Mouse (Mus musculus) embryonic facial prominence, embryonic 10.5 days (tissue): ENCODE results near the gene Qrich2. TPM values are rescaled to one million over a fixed set of nuclear protein-coding genes. Genes with fewer than 3 reads are reported as not detected.

ENCODE experiments used
- DNase-seq: peaks from one replicate; pipeline ENCODE4 v3.0.0-alpha.2; 2017; ENCODE audit warnings: low spot score
- H3K27ac ChIP-seq: fragments of 300-500 bp; sonication (generic); replicated peaks from 2 replicates; pipeline ENCODE4 v1.5.1; 2016; ENCODE audit warnings: mild to moderate bottlenecking
- H3K27me3 ChIP-seq: fragments of 300-500 bp; sonication (generic); replicated peaks from 2 replicates; pipeline ENCODE4 v1.6.1; 2016; ENCODE audit warnings: low read depth, mild to moderate bottlenecking; ENCODE audit not compliant: poor library complexity, severe bottlenecking
- H3K36me3 ChIP-seq: fragments of 300-500 bp; sonication (generic); replicated peaks from 2 replicates; pipeline ENCODE4 v1.6.1; 2016; ENCODE audit warnings: mild to moderate bottlenecking, moderate library complexity
- H3K4me1 ChIP-seq: fragments of 300-500 bp; sonication (generic); 2 replicates; pipeline ENCODE4 v1.6.1; 2016
- H3K4me3 ChIP-seq: fragments of 300-500 bp; sonication (generic); 2 replicates; pipeline ENCODE4 v1.5.1; 2016; ENCODE audit warnings: mild to moderate bottlenecking, moderate library complexity
- H3K9me3 ChIP-seq: fragments of 300-500 bp; sonication (generic); 2 replicates; pipeline ENCODE4 v1.6.1; 2016; ENCODE audit warnings: mild to moderate bottlenecking
- WGBS: fragments of 180-500 bp; shearing (Covaris S2); methylation state at CpG from one replicate; pipeline ENCODE4 v1.1.7; 2016; 5-methylcytosine and 5-hydroxymethylcytosine counted together
- polyA plus RNA-seq: library from polyadenylated mRNA; unstranded; fragments of >200 nt; fragmentation: Nextera tagmentation; extraction: Ambion mirVana; gene quantifications from 2 replicates; pipeline ENCODE4 v1.2.1, GENCODE M21; 2016

The Qrich2 gene
- polyA plus RNA-seq, 1 experiment from 2014 or later, result 0.44 TPM

DNA sequence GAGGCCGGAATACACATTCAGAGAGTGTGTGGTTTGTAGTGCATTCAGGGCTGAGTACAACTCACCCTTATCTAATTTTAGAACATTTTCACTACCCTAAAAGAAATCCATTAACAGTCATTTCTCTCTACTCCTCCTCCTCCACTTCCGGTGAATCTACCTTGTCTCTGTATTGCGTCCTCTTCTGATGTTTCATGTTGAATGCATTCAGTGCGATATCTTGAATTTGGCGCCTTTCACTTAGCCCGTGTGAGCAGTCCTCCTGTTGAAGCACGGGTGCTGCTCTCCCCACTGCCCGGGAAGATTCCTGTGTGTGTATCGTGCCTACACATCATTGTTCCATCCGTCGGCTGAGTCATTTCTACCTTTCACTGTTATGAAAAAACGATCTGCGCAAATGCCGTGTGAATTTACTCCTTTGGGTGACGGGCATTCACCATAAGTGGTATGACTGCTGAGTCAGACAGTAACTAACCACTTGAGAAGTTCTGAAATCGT, 59.8 kb downstream of the Qrich2 start:
- WGBS, result 96% methylated on average over 16 of the region's 16 CpGs
- peaks cover 4% of the 10 kb centered on the region; the same call in 1 of the 2 replicates for H3K4me1 ChIP-seq
- no peak overlapping the region for H3K4me3 ChIP-seq
- H3K36me3 ChIP-seq, result peaks cover 25% of the 10 kb centered on the region
- H3K27me3 ChIP-seq, result peaks cover 6% of the 10 kb centered on the region
- H3K9me3 ChIP-seq, result no peaks in the 10 kb centered on the region
- H3K27ac ChIP-seq, result no peak overlapping the region
- no peak for DNase-seq

DNA sequence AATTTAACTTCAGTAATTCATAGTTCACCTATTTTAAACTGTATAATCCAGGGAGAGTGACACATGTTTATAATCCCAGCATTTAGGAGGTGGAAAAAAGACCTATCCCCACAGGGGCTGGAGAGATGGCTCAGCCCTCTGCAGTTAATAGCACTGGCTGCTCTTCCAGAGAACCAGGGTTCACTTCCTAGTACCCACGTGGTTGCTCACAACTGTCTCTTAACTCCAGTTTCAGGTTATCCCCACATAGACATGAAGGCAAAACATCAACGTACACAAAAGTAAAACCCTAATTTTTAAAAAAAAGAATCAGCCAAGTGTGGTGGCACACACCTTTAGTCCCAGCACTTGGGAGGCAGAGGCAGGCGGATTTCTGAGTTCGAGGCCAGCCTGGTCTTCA, 60.4 kb downstream of the Qrich2 start:
- Histone ChIP-seq H3K36me3 (peaks cover 25% of the 10 kb centered on the region), H3K4me3 (no peak overlapping the region), H3K9me3 (no peaks in the 10 kb centered on the region), H3K27ac (no peak overlapping the region), H3K4me1 (peaks cover under 1% of the 10 kb centered on the region), H3K27me3 (no peaks in the 10 kb centered on the region; the same call in 1 of the 2 replicates)
- WGBS, result 89% methylated on average over 4 of the region's 4 CpGs
- DNase-seq, result no peak

DNA sequence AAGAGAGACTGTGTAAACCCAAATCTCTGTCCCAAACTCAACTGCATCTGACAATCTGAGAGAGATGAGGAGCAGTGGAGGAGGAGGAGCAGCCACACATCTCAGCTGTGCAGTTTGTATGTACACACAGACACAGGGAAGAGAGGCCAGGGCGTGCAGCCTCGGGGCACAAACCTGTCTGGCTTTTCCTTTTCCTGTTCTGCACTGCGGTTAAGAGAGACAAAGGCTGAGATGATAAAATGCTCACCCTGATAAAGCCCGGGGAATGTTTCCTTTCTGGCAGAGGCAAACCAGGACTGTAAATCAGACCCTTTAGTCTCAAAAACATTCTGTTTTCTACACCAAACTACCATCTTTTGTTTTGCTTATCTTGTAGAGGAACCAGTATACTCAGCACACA, 65.5 kb downstream of the Qrich2 start:
- H3K9me3 ChIP-seq, result no peaks in the 10 kb centered on the region
- H3K4me3 ChIP-seq, result no peak overlapping the region
- H3K36me3 ChIP-seq, result peaks cover 24% of the 10 kb centered on the region
- peaks cover 5% of the 10 kb centered on the region for H3K4me1 ChIP-seq
- H3K27me3 ChIP-seq, result no peaks in the 10 kb centered on the region
- DNase-seq, result no peak
- 0 out of 2 replicates have a peak overlapping the region, but pooled peaks have one; percentile 19 for H3K27ac ChIP-seq
- WGBS, result 60% methylated on average over 4 of the region's 4 CpGs

DNA sequence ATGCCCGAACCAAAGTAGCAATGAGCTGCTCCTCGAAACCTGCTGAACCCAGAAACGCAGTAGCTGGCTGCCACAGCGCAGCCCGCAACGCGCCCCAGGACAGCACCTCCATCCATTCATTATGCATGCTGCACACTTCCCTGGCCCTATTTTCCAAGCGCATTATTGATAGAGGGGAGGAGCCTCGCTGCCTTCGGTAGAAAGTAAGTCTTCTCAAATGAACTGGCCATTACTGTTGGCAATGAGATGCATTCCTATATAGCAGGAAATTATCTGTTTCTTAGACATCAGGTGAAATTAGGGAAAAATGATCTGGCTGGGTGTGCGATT, 67.7 kb downstream of the Qrich2 start:
- Histone ChIP-seq H3K4me1 (peaks cover 9% of the 10 kb centered on the region), H3K36me3 (peaks cover 20% of the 10 kb centered on the region), H3K27me3 (no peaks in the 10 kb centered on the region), H3K9me3 (no peaks in the 10 kb centered on the region), H3K27ac (no peak overlapping the region), H3K4me3 (no peak overlapping the region)
- 88% methylated on average over 11 of the region's 11 CpGs for WGBS
- no peak for DNase-seq

DNA sequence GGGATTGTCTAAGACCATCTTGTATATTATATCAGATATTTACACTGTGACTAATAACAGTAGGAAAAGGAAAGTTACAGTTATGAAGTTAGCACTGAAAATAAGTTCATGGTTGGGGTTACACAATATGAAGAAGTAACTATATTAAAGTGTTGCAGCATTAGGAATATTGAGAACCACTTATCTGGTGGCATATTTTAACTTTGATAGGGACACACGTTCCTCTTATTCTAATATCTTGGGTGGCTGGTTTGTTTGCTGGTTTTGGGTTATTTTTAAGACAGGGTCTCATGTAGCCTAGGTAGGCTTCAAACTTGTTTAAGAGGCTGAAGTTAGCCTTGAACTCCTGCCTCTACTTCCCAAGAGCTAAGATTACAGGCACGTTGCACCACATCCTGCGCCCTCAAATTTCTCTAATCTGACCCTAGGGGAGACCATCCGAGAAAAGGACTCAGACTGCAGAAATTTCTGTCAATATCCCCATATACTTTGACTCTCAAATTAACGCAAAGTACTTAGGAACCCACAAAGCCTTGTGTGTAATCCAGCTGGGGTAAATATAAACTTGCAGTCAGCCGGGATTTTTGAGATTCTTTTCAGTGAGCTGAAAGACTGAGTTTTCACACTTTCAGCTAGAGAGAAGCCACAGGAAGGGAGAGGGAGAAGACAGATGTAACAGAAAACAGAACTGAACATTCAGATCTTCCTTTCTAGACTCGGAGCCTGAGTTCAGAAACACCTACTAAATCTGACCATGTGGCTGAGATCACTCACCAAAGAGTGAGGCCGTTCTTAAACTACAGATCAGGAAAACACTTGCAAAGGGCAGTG, 68.3 kb downstream of the Qrich2 start:
- H3K4me3 ChIP-seq, result no peak overlapping the region
- no peaks in the 10 kb centered on the region for H3K9me3 ChIP-seq
- peaks cover 9% of the 10 kb centered on the region for H3K4me1 ChIP-seq
- no peak for DNase-seq
- WGBS, result 80% methylated on average over 8 of the region's 8 CpGs
- no peaks in the 10 kb centered on the region for H3K27me3 ChIP-seq
- no peak overlapping the region for H3K27ac ChIP-seq
- peaks cover 15% of the 10 kb centered on the region for H3K36me3 ChIP-seq

DNA sequence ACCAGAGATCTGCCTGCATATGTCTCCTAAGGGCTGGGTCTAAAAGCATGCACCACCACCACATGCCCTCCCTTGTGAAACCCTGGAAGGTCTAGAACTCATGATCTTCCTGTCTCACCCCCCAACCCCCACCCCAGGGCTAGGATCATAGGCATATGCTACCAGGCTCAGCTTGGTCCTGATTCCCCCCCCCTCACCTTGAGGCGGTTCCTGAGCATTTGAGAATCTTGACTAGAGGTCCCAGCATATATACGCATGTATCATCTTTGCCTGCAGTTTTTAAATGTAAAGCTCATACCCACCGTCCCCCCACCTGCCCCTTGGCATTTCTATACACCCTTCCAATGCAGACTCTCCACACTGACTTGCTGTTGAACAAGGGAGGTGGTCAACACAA, 69.1 kb downstream of the Qrich2 start:
- H3K27ac ChIP-seq, result no peak overlapping the region
- DNase-seq, result no peak
- no peaks in the 10 kb centered on the region for H3K27me3 ChIP-seq
- 94% methylated on average over 3 of the region's 3 CpGs for WGBS
- H3K9me3 ChIP-seq, result no peaks in the 10 kb centered on the region
- H3K36me3 ChIP-seq, result peaks cover 15% of the 10 kb centered on the region
- no peak overlapping the region for H3K4me3 ChIP-seq
- H3K4me1 ChIP-seq, result peaks cover 9% of the 10 kb centered on the region

DNA sequence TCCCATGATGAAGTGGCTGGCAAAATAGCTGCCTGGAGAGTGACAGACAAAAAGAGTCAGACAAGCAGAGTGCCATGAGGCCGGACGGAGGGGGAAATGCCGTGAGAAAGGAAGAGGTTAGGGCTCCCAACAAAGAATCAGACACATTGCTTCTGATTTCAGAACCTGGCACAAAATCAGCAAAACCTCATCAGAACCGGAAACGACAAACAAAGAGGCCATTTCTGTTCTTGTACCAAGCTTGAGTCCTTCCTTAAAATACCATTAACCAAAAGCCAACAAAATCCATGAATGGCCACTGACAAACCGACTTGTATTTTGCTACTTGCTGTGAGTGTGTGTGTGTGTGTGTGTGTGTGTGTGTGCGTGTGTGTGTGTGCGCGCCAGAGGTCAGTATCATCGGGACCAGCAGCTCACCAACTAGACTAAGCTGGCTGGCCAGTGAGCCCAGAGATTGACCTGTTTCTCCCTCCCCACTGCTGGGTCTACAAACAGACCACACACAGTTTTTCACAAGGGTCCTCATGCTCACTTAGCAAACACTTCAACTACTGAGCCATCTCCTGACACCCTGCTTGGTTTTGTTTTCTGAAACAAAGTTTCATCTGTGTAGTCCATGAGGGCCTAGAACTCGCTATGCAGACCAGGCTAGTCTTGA, 69.6 kb downstream of the Qrich2 start:
- H3K27me3 ChIP-seq, result no peaks in the 10 kb centered on the region
- WGBS, result 89% methylated on average over 11 of the region's 11 CpGs
- H3K9me3 ChIP-seq, result no peaks in the 10 kb centered on the region
- H3K36me3 ChIP-seq, result peaks cover 15% of the 10 kb centered on the region
- H3K4me3 ChIP-seq, result no peak overlapping the region
- H3K4me1 ChIP-seq, result peaks cover 9% of the 10 kb centered on the region
- DNase-seq, result no peak
- no peak overlapping the region for H3K27ac ChIP-seq

DNA sequence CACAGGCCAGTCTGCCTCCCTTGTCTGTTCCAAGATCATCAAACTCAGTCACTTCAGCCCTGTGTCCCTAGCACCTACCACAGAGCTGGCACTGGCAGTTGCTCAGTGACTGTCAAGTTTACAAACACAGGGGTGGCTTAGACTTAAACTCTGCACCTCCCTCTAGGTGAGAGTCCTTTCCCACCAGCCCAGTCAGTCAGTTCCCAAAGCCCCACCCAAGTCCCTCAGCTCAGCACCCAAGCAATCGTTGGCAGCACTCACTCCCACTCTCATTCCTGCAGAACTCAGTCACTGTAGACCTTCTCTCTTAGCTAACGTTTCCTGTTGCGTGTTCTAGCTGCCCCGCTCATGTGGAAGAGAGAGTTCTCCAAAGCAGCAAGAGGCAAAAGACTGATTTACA, 71.3 kb downstream of the Qrich2 start:
- Histone ChIP-seq H3K36me3 (peaks cover 15% of the 10 kb centered on the region), H3K4me1 (peaks cover 4% of the 10 kb centered on the region; the same call in 1 of the 2 replicates), H3K9me3 (no peaks in the 10 kb centered on the region), H3K4me3 (no peak overlapping the region), H3K27ac (no peak overlapping the region; the same call in 1 of the 2 replicates), H3K27me3 (no peaks in the 10 kb centered on the region)
- WGBS, result 91% methylated on average over 4 of the region's 4 CpGs
- DNase-seq, result no peak

Other genes with a start within 250 kb of the Qrich2 start
- gene Evpl, start 228.2 kb downstream of the Qrich2 start, polyA plus RNA-seq, result 1.0 and 1.3 TPM in 2 replicates
- 104 TPM in 2 replicates for gene Srp68, start 192.0 kb downstream of the Qrich2 start, polyA plus RNA-seq
- gene Galr2, start 185.3 kb downstream of the Qrich2 start, polyA plus RNA-seq, result 0.25 and 0.39 TPM in 2 replicates
- 55.4 and 59.7 TPM in 2 replicates for gene Exoc7, start 159.0 kb downstream of the Qrich2 start, polyA plus RNA-seq
- gene Foxj1, start 130.8 kb downstream of the Qrich2 start, polyA plus RNA-seq, result 2.3 and 3.3 TPM in 2 replicates
- gene Rnf157, start 53.2 kb downstream of the Qrich2 start, polyA plus RNA-seq, result 12.7 and 15.7 TPM in 2 replicates
- gene Ubald2, start 32.1 kb downstream of the Qrich2 start, polyA plus RNA-seq, result 43.7 and 46.4 TPM in 2 replicates
- gene Prpsap1, start 28.0 kb upstream of the Qrich2 start, polyA plus RNA-seq, result 233 and 242 TPM in 2 replicates
- 5.9 and 6.5 TPM in 2 replicates for gene Sphk1, start 64.7 kb upstream of the Qrich2 start, polyA plus RNA-seq
- gene Ube2o, start 115.2 kb upstream of the Qrich2 start, polyA plus RNA-seq, result 12.0 and 12.4 TPM in 2 replicates
- not detected in 2 replicates for gene Aanat, start 120.2 kb upstream of the Qrich2 start, polyA plus RNA-seq
- 5.5 and 6.1 TPM in 2 replicates for gene Rhbdf2, start 160.8 kb upstream of the Qrich2 start, polyA plus RNA-seq
- 0.76 and 1.2 TPM in 2 replicates for gene Prcd, start 187.3 kb upstream of the Qrich2 start, polyA plus RNA-seq
- 5.0 and 5.7 TPM in 2 replicates for gene Cygb, start 188.1 kb upstream of the Qrich2 start, polyA plus RNA-seq